Mouse (Mus musculus): ENCODE results near the gene Gm10401. TPM values are rescaled to one million over a fixed set of nuclear protein-coding genes. Genes with fewer than 3 reads are reported as not detected.
"Not testable (repeated sequence)": the region's sequence is repeated elsewhere in the genome, so short reads cannot be mapped to it uniquely, and the experiment has no call there.

The Gm10401 gene
- polyA plus RNA-seq, 1 experiment from 2014 or later = 25.1 TPM

GRCm38 (mm10) chr5:115085675-115086074 lies 12.4 kb downstream of the Gm10401 start:
- H3K27me3 ChIP-seq (replicated peaks; ENCODE audit: control insufficient read depth, insufficient read depth, low read length) = no peaks in the 10 kb centered on the region
- WGBS = 98% methylated on average over 2 of the region's 2 CpGs
- peaks cover 49% of the 10 kb centered on the region for H3K36me3 ChIP-seq (ENCODE audit: control insufficient read depth, insufficient read depth, low read length)
- no peak overlapping the region for H3K9ac ChIP-seq (ENCODE audit: low read depth, low read length)
- H3K27ac ChIP-seq (ENCODE audit: low read depth, low read length) = no peak overlapping the region
- ATAC-seq (replicated peaks; ENCODE audit: low FRiP score) (no peak), DNase-seq (ENCODE audit: low spot score) (no peak)
- peaks cover 5% of the 10 kb centered on the region for H3K4me1 ChIP-seq (replicated peaks; ENCODE audit: control insufficient read depth, insufficient read depth, low read length)
- no peak overlapping the region for H3K4me2 ChIP-seq
- no peak overlapping the region for H3K4me3 ChIP-seq (ENCODE audit: low read depth, low read length)
- H3K9me3 ChIP-seq (ENCODE audit: control insufficient read depth, low read length) = no peaks in the 10 kb centered on the region

GRCm38 (mm10) chr5:115083492-115083891 lies 14.6 kb downstream of the Gm10401 start:
- no peak for DNase-seq (ENCODE audit: low spot score)
- Histone ChIP-seq H3K27me3 (replicated peaks; ENCODE audit: control insufficient read depth, insufficient read depth, low read length) (no peaks in the 10 kb centered on the region), H3K4me2 (no peak overlapping the region), H3K27ac (ENCODE audit: low read depth, low read length) (no peak overlapping the region), H3K9ac (ENCODE audit: low read depth, low read length) (no peak overlapping the region), H3K36me3 (ENCODE audit: control insufficient read depth, insufficient read depth, low read length) (peaks cover 33% of the 10 kb centered on the region), H3K4me3 (ENCODE audit: low read depth, low read length) (no peak overlapping the region), H3K9me3 (ENCODE audit: control insufficient read depth, low read length) (no peaks in the 10 kb centered on the region), H3K4me1 (replicated peaks; ENCODE audit: control insufficient read depth, insufficient read depth, low read length) (peaks cover 5% of the 10 kb centered on the region)
- ATAC-seq (replicated peaks; ENCODE audit: low FRiP score) = no peak
- 71% methylated on average over 6 of the region's 6 CpGs for WGBS

DNA sequence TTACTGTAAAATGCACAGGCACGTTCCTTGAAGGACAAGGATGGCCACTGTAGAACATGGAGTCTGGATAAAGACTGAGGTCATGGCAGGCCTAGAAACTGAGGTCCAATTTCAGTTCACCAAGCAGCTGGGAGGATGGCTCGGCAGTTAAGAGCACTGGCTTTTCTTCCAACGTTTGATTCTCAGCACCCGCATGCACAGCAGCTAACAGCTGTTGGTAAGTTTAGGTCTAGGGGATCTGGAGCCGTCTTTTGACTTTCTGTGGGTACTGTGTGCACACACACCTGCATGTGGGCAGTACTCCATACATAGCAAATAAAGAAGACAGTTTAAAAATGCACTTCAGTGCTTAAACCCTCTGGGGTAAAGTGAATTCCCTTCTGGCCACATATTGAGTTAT lies 16.5 kb downstream of the Gm10401 start:
- no peak overlapping the region for H3K4me3 ChIP-seq (ENCODE audit: low read depth, low read length)
- ATAC-seq (replicated peaks; ENCODE audit: low FRiP score) = no peak
- H3K9ac ChIP-seq (ENCODE audit: low read depth, low read length) = no peak overlapping the region
- 90% methylated on average over 5 of the region's 5 CpGs for WGBS
- H3K27me3 ChIP-seq (replicated peaks; ENCODE audit: control insufficient read depth, insufficient read depth, low read length) = no peaks in the 10 kb centered on the region
- H3K36me3 ChIP-seq (ENCODE audit: control insufficient read depth, insufficient read depth, low read length) = peaks cover 20% of the 10 kb centered on the region
- H3K9me3 ChIP-seq (ENCODE audit: control insufficient read depth, low read length) = no peaks in the 10 kb centered on the region
- H3K4me2 ChIP-seq = no peak overlapping the region
- DNase-seq (ENCODE audit: low spot score) = no peak
- peaks cover 5% of the 10 kb centered on the region for H3K4me1 ChIP-seq (replicated peaks; ENCODE audit: control insufficient read depth, insufficient read depth, low read length)
- H3K27ac ChIP-seq (ENCODE audit: low read depth, low read length) = no peak overlapping the region

DNA sequence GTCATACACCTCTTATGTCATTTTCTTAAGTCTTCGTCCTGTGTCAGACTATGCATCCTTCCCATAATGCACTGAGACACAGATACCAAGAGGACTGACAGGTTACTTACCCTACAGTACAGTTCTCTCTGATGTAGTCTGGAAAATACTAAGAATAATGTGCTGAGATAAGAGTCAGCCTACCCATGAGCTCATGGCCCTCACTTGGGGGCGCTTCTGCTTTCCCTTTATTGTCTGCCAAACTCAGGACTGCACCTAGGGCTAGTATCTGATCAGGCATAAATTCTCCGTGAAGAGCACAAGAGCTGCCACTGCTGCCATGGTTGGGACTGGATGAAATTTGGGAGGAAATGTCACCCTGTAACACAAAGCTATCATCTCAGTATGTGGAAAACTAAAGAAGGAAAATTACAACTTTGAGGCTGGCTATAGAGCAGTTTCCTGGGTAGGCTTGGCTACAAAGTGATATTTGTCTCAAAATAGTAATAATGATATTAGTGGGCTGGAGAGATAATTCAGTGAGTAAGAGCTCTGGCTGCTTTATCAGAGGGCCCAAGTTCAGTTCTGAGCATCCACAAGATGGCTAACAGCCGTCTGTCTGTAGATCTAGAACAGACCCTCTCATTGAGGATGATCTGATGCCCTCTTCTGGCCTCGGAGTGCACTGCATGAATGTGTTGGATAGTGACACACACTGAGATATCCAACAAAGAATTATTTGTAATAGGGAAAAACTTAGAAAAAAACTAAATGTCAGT lies 21.8 kb downstream of the Gm10401 start:
- Histone ChIP-seq H3K9me3 (ENCODE audit: control insufficient read depth, low read length) (no peaks in the 10 kb centered on the region), H3K4me3 (ENCODE audit: low read depth, low read length) (no peak overlapping the region), H3K36me3 (ENCODE audit: control insufficient read depth, insufficient read depth, low read length) (peaks cover 4% of the 10 kb centered on the region), H3K4me1 (replicated peaks; ENCODE audit: control insufficient read depth, insufficient read depth, low read length) (peaks cover 43% of the 10 kb centered on the region), H3K4me2 (no peak overlapping the region), H3K27me3 (replicated peaks; ENCODE audit: control insufficient read depth, insufficient read depth, low read length) (no peaks in the 10 kb centered on the region), H3K9ac (ENCODE audit: low read depth, low read length) (no peak overlapping the region), H3K27ac (ENCODE audit: low read depth, low read length) (peak overlapping the region; percentile 47)
- DNase-seq (ENCODE audit: low spot score) (peak; percentile 68), ATAC-seq (replicated peaks; ENCODE audit: low FRiP score) (peak; percentile 66)
- WGBS = 39% methylated on average over 5 of the region's 5 CpGs

DNA sequence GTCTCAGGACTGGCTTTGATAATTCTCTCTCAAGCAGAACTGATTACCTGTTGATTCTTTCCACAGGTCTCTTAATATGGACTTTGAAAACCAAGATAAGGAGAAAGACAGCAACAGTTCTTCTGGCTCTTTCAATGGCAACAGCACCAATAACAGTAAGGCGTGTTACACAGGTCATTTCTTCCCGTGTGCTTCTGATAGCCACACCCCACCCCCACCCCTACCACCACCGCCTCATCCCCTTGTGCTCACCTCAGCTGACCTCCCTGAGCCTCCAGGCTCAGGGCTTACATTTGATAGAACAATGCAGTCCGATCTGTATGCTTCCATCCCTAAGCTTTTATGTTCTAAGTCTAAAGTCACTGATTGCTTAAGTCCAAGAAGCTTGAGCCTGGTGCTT lies 23.3 kb downstream of the Gm10401 start:
- ATAC-seq (replicated peaks; ENCODE audit: low FRiP score) (no peak), DNase-seq (ENCODE audit: low spot score) (no peak)
- Histone ChIP-seq H3K27ac (ENCODE audit: low read depth, low read length) (0 out of 2 replicates have a peak overlapping the region, but pooled peaks have one; percentile 16), H3K4me2 (no peak overlapping the region), H3K4me3 (ENCODE audit: low read depth, low read length) (no peak overlapping the region), H3K9ac (ENCODE audit: low read depth, low read length) (no peak overlapping the region), H3K9me3 (ENCODE audit: control insufficient read depth, low read length) (no peaks in the 10 kb centered on the region), H3K27me3 (replicated peaks; ENCODE audit: control insufficient read depth, insufficient read depth, low read length) (no peaks in the 10 kb centered on the region), H3K4me1 (replicated peaks; ENCODE audit: control insufficient read depth, insufficient read depth, low read length) (peaks cover 54% of the 10 kb centered on the region), H3K36me3 (ENCODE audit: control insufficient read depth, insufficient read depth, low read length) (peaks cover 3% of the 10 kb centered on the region; the same call in 1 of the 2 replicates)
- 55% methylated on average over 4 of the region's 4 CpGs for WGBS

DNA sequence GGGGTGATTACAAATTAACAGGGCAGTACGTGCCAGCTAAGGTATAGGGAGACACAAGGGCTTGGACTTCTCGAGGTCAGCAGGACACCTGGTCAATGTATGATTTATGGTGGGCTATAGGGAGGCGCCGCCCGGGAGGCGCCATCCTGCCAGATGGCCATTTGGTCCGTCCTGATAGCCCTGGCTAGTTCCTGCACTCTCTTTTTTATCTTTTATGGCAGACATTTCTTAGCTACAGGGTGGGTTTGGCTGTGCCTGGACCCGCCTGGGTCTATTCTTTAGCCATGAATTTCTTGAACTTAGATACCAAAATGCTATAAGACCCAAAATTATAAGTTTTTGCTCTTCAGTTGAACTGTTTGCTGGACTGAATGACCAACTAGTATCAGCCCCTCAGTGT lies 24.8 kb downstream of the Gm10401 start:
- ATAC-seq (replicated peaks; ENCODE audit: low FRiP score); H3K4me3 ChIP-seq (ENCODE audit: low read depth, low read length); H3K36me3 ChIP-seq (ENCODE audit: control insufficient read depth, insufficient read depth, low read length); H3K9ac ChIP-seq (ENCODE audit: low read depth, low read length); H3K27me3 ChIP-seq (replicated peaks; ENCODE audit: control insufficient read depth, insufficient read depth, low read length); H3K9me3 ChIP-seq (ENCODE audit: control insufficient read depth, low read length); DNase-seq (ENCODE audit: low spot score): not testable (repeated sequence)
- peaks cover 68% of the 10 kb centered on the region for H3K4me1 ChIP-seq (replicated peaks; ENCODE audit: control insufficient read depth, insufficient read depth, low read length)
- peak overlapping the region; percentile 99 for H3K27ac ChIP-seq (ENCODE audit: low read depth, low read length)
- peak overlapping the region; percentile 39 for H3K4me2 ChIP-seq
- 37% methylated on average over 8 of the region's 8 CpGs for WGBS

- H3K9me3 ChIP-seq (ENCODE audit: control insufficient read depth, low read length) = no peaks in the 10 kb centered on the region
- WGBS = 70% methylated on average over 7 of the region's 7 CpGs
- H3K4me1 ChIP-seq (replicated peaks; ENCODE audit: control insufficient read depth, insufficient read depth, low read length) = peaks cover 78% of the 10 kb centered on the region
- ATAC-seq (replicated peaks; ENCODE audit: low FRiP score) (0 out of 2 replicates have a peak, but pooled peaks have one; percentile 34), DNase-seq (ENCODE audit: low spot score) (no peak)
- H3K27ac ChIP-seq (ENCODE audit: low read depth, low read length) = peak overlapping the region; percentile 99
- no peaks in the 10 kb centered on the region for H3K27me3 ChIP-seq (replicated peaks; ENCODE audit: control insufficient read depth, insufficient read depth, low read length)
- H3K36me3 ChIP-seq (ENCODE audit: control insufficient read depth, insufficient read depth, low read length) = peaks cover 3% of the 10 kb centered on the region; the same call in 1 of the 2 replicates
- H3K4me3 ChIP-seq (ENCODE audit: low read depth, low read length) = no peak overlapping the region
- H3K4me2 ChIP-seq = peak overlapping the region; percentile 61
- H3K9ac ChIP-seq (ENCODE audit: low read depth, low read length) = peak overlapping the region; percentile 58
These were observed 26.0 kb downstream of the Gm10401 start for GRCm38 (mm10) chr5:115072143-115072542.

DNA sequence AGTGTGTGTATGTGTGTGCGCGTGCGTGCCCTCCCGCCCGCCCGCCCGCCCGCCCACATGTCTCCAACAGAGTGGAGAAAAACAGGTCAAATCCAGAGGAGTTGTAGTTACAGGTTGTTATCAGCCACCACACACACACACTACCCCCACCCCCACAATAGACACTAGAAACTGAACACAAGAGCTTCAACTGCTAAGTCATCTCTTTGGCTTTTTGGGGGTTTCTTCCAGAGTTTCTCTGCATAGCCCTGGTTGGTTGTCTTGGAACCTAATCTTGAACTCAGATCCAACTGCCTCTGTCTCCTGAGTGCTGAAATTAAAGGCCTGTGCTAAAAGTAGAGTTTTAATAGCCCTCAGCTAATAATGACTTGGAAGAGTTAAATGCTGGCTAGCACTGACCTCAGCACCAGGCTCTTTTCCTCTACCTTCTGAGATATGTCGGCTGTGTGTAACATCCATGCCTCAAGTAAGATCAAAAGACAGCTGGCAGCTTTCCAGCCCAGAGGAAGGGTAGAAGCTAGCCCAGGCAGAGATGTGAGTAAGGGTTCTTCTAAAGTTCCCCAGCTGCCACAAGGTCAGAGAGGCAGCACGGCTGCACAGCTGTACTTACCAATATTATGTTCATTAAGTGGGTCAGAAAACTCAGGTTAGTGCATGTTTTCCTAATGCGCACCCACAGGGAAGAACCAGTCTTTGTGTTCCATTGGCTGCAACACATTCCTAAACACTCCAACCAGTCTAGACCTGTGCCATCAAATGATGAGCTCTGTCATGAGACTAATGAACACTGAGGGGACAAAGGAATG lies 26.8 kb downstream of the Gm10401 start:
- DNase-seq (ENCODE audit: low spot score) = no peak
- ATAC-seq (replicated peaks; ENCODE audit: low FRiP score) = peak; percentile 84
- H3K9me3 ChIP-seq (ENCODE audit: control insufficient read depth, low read length) = no peaks in the 10 kb centered on the region
- peaks cover 83% of the 10 kb centered on the region for H3K4me1 ChIP-seq (replicated peaks; ENCODE audit: control insufficient read depth, insufficient read depth, low read length)
- peak overlapping the region; percentile 10; the same call in 1 of the 2 replicates for H3K4me3 ChIP-seq (ENCODE audit: low read depth, low read length)
- H3K27ac ChIP-seq (ENCODE audit: low read depth, low read length) = peak overlapping the region; percentile 99
- peak overlapping the region; percentile 61 for H3K4me2 ChIP-seq
- 60% methylated on average over 11 of the region's 11 CpGs for WGBS
- no peaks in the 10 kb centered on the region for H3K27me3 ChIP-seq (replicated peaks; ENCODE audit: control insufficient read depth, insufficient read depth, low read length)
- peaks cover 3% of the 10 kb centered on the region; the same call in 1 of the 2 replicates for H3K36me3 ChIP-seq (ENCODE audit: control insufficient read depth, insufficient read depth, low read length)
- H3K9ac ChIP-seq (ENCODE audit: low read depth, low read length) = peak overlapping the region; percentile 58

Measured in liver, embryonic 11.5 days (tissue).